Mouse (Mus musculus): Measurements from ENCODE around the gene Tff2. TPM values are rescaled to one million over a fixed set of nuclear protein-coding genes. Genes with fewer than 3 reads are reported as not detected.

Tff2 gene
- not detected in 2 replicates for polyA plus RNA-seq (2014; fragmentation: Nextera tagmentation; extraction: Ambion mirVana)

DNA sequence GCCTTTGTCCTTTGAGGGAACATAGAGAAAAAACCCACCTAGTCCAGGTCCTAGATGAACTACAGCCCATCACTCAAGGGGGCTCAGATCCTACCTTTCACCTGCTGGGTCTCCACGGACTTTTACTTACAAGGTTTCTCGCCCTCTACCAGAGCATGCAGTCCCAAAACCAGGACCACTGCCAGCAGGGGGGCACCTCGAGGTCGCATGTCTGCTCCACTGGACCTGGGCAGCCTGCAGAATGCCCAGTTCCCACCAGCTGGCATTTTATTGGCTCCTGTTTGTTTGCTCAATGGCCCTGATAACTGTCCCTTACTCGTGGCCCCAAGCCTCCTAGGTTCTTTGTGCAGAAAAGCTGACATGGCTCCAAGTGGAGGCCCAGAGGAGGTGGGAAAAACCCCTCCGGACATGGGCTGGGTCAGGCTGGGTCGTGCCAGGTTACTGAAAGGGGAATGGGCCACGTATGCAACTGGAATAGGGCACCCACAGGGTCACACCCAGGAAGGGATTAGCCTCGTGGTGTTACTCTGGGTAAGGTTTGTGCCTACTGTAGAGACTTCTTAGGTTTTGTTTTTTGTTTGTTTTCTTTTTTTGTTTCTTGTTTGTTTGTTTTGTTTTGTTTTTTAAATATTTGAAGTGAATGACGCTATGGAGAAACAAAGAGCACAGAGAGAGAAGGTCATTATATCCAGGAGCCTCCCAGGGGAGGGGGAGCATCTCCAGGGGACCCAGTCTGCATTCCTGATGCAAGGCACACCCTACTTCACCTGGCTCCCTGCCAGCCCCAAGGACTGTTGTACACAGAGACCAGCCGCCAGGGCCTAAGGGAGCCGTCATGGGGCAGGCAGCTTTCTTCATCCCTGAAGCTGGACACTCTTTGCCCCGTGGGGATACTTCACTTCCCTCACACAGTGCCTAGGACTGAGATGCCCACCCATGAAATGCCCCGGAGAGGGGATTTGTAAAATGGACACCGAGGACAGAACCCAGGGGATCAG, at the start of gene Tff2:
TSS of gene Tff2 (minus strand) at position 243 of the 998 bp plus-strand sequence.
- Histone ChIP-seq H3K36me3 (ENCODE audit: control insufficient read depth, insufficient read depth, low read length) (no peaks in the 10 kb centered on the region), H3K9me3 (ENCODE audit: control insufficient read depth, low read length) (peaks cover 3% of the 10 kb centered on the region; the same call in 1 of the 2 replicates), H3K9ac (ENCODE audit: low read length) (no peak within 1 kb of the TSS), H3K4me3 (ENCODE audit: control insufficient read depth in 1 of 2, insufficient read depth in 1 of 2, low read depth in 1 of 2, low read length in 2 of 2) (no peak within 1 kb of the TSS), H3K27ac (replicated peaks in 1 of 2; ENCODE audit: control insufficient read depth in 1 of 2, insufficient read depth in 1 of 2, low read depth in 2 of 2, low read length in 2 of 2) (no peak within 1 kb of the TSS), H3K4me2 (ENCODE audit: low read length) (no peak within 1 kb of the TSS), H3K4me1 (ENCODE audit: control insufficient read depth in 2 of 2, insufficient read depth in 2 of 2, low read length in 2 of 2) (peaks cover 2 to 3% of the 10 kb centered on the region in 2 experiments; a peak in 1 of 4 replicates), H3K27me3 (ENCODE audit: control insufficient read depth, insufficient read depth, low read length) (no peaks in the 10 kb centered on the region)
- WGBS: 61% methylated on average over 15 of the region's 15 CpGs
- no peak for ATAC-seq (ENCODE audit: insufficient number of reproducible peaks, insufficient read depth, low FRiP score, low read depth)

DNA sequence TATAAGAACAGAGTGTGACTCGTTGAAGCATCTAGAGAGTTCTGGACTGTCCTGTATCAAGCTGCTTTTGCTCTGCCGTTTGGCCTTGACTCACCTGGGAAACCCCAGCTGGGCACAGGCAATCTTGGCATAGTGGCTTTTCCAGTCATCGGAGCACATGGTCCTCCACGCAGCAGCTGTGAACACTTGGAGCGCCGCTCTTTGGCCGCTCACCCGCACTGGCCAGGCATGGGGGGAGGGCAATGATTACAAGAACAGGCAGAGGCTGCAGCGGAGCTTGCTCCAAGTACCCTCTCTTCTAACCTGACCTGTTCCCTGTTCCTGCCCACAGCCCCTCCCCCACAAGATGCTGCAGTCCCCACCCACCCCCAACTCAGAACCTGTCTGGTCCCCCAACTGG, 49.3 kb upstream of the Tff2 start:
- H3K9ac ChIP-seq (ENCODE audit: low read length): no peak overlapping the region
- no peak for ATAC-seq (ENCODE audit: insufficient number of reproducible peaks, insufficient read depth, low FRiP score, low read depth)
- no peak overlapping the region for H3K4me3 ChIP-seq (ENCODE audit: control insufficient read depth in 1 of 2, insufficient read depth in 1 of 2, low read depth in 1 of 2, low read length in 2 of 2)
- H3K27ac ChIP-seq (replicated peaks in 1 of 2; ENCODE audit: control insufficient read depth in 1 of 2, insufficient read depth in 1 of 2, low read depth in 2 of 2, low read length in 2 of 2): no peak overlapping the region
- no peaks in the 10 kb centered on the region for H3K9me3 ChIP-seq (ENCODE audit: control insufficient read depth, low read length)
- no peaks in the 10 kb centered on the region for H3K36me3 ChIP-seq (ENCODE audit: control insufficient read depth, insufficient read depth, low read length)
- no peaks in the 10 kb centered on the region for H3K4me1 ChIP-seq (ENCODE audit: control insufficient read depth in 2 of 2, insufficient read depth in 2 of 2, low read length in 2 of 2)
- 83% methylated on average over 9 of the region's 9 CpGs for WGBS
- H3K4me2 ChIP-seq (ENCODE audit: low read length): no peak overlapping the region
- no peaks in the 10 kb centered on the region for H3K27me3 ChIP-seq (ENCODE audit: control insufficient read depth, insufficient read depth, low read length)

DNA sequence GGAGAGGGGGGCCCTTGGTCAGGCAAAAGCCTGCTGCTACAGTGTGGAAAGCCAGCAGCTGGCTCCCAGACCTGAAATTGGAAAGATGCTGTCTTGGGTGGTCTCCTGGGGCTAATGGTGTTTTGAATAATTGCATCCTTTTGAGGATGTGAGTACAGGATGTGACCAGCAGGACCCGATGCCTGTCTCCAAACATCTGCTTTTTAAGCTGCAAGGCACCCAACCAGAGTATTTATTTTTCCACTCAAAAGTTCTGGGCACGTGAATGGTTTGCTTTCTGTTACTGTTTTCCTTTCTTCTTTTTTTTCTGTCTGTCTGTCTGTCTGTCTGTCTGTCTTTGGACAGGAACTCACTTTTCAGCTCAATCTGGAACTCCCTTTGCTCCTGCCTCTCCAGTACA, 48.6 kb upstream of the Tff2 start:
- Histone ChIP-seq H3K4me1 (ENCODE audit: control insufficient read depth in 2 of 2, insufficient read depth in 2 of 2, low read length in 2 of 2) (no peaks in the 10 kb centered on the region), H3K27ac (replicated peaks in 1 of 2; ENCODE audit: control insufficient read depth in 1 of 2, insufficient read depth in 1 of 2, low read depth in 2 of 2, low read length in 2 of 2) (no peak overlapping the region), H3K36me3 (ENCODE audit: control insufficient read depth, insufficient read depth, low read length) (no peaks in the 10 kb centered on the region), H3K4me2 (ENCODE audit: low read length) (no peak overlapping the region), H3K9ac (ENCODE audit: low read length) (no peak overlapping the region), H3K9me3 (ENCODE audit: control insufficient read depth, low read length) (no peaks in the 10 kb centered on the region), H3K27me3 (ENCODE audit: control insufficient read depth, insufficient read depth, low read length) (no peaks in the 10 kb centered on the region), H3K4me3 (ENCODE audit: control insufficient read depth in 1 of 2, insufficient read depth in 1 of 2, low read depth in 1 of 2, low read length in 2 of 2) (no peak overlapping the region)
- ATAC-seq (ENCODE audit: insufficient number of reproducible peaks, insufficient read depth, low FRiP score, low read depth): no peak
- WGBS: 60% methylated on average over 2 of the region's 2 CpGs

DNA sequence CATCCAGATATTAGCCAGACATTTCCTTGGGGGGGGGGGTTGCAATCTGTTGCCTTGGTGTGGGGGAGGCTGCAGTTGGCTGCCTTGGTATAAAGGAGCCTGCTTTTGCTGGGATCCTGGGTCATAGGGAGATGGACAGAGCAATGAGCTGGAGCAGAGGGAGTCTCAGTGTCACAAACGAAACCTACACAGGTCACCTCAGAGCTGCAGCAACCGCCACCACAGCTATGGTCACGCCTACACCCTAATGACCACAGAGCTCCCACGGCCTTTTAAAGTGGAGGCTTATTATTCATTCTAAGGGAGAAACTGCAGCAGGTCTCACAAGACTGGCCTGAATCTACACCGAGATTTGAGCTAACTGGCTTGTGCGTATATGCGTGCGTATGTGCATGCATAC, 47.7 kb upstream of the Tff2 start:
- H3K9ac ChIP-seq (ENCODE audit: low read length): no peak overlapping the region
- H3K9me3 ChIP-seq (ENCODE audit: control insufficient read depth, low read length): 0 out of 2 replicates have a peak, but pooled peaks cover 1% of the 10 kb centered on the region
- no peaks in the 10 kb centered on the region for H3K4me1 ChIP-seq (ENCODE audit: control insufficient read depth in 2 of 2, insufficient read depth in 2 of 2, low read length in 2 of 2)
- no peaks in the 10 kb centered on the region for H3K27me3 ChIP-seq (ENCODE audit: control insufficient read depth, insufficient read depth, low read length)
- no peak overlapping the region for H3K4me2 ChIP-seq (ENCODE audit: low read length)
- no peaks in the 10 kb centered on the region for H3K36me3 ChIP-seq (ENCODE audit: control insufficient read depth, insufficient read depth, low read length)
- 77% methylated on average over 8 of the region's 8 CpGs for WGBS
- H3K27ac ChIP-seq (replicated peaks in 1 of 2; ENCODE audit: control insufficient read depth in 1 of 2, insufficient read depth in 1 of 2, low read depth in 2 of 2, low read length in 2 of 2): no peak overlapping the region
- no peak overlapping the region for H3K4me3 ChIP-seq (ENCODE audit: control insufficient read depth in 1 of 2, insufficient read depth in 1 of 2, low read depth in 1 of 2, low read length in 2 of 2)
- no peak for ATAC-seq (ENCODE audit: insufficient number of reproducible peaks, insufficient read depth, low FRiP score, low read depth)

DNA sequence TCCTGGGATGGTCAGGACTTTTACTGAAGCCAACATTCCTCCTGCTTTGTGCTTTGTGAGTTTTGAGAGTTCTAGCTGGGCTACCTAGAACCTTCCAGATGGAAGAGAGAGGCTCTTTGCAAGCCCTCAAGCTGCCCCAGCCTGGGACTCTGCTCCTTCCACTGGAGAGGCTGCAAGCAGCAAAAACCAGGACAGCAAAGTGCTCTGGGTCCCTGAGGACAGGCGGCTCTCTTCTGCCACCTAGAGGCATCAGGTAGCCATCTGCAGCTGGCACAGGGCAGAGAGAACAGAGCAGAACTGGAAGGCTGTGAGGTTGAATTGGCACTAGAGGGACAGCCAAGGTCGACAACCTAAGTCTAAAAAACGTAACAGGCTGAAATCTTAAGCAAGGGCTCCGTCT, 43.3 kb upstream of the Tff2 start:
- ATAC-seq (ENCODE audit: insufficient number of reproducible peaks, insufficient read depth, low FRiP score, low read depth): no peak
- H3K9me3 ChIP-seq (ENCODE audit: control insufficient read depth, low read length): 0 out of 2 replicates have a peak, but pooled peaks cover 3% of the 10 kb centered on the region
- H3K9ac ChIP-seq (ENCODE audit: low read length): no peak overlapping the region
- H3K4me2 ChIP-seq (ENCODE audit: low read length): no peak overlapping the region
- H3K36me3 ChIP-seq (ENCODE audit: control insufficient read depth, insufficient read depth, low read length): no peaks in the 10 kb centered on the region
- WGBS: 18% methylated on average over 4 of the region's 4 CpGs
- H3K4me1 ChIP-seq (ENCODE audit: control insufficient read depth in 2 of 2, insufficient read depth in 2 of 2, low read length in 2 of 2): no peaks in the 10 kb centered on the region
- H3K4me3 ChIP-seq (ENCODE audit: control insufficient read depth in 1 of 2, insufficient read depth in 1 of 2, low read depth in 1 of 2, low read length in 2 of 2): no peak overlapping the region
- H3K27me3 ChIP-seq (ENCODE audit: control insufficient read depth, insufficient read depth, low read length): no peaks in the 10 kb centered on the region
- no peak overlapping the region for H3K27ac ChIP-seq (replicated peaks in 1 of 2; ENCODE audit: control insufficient read depth in 1 of 2, insufficient read depth in 1 of 2, low read depth in 2 of 2, low read length in 2 of 2)

DNA sequence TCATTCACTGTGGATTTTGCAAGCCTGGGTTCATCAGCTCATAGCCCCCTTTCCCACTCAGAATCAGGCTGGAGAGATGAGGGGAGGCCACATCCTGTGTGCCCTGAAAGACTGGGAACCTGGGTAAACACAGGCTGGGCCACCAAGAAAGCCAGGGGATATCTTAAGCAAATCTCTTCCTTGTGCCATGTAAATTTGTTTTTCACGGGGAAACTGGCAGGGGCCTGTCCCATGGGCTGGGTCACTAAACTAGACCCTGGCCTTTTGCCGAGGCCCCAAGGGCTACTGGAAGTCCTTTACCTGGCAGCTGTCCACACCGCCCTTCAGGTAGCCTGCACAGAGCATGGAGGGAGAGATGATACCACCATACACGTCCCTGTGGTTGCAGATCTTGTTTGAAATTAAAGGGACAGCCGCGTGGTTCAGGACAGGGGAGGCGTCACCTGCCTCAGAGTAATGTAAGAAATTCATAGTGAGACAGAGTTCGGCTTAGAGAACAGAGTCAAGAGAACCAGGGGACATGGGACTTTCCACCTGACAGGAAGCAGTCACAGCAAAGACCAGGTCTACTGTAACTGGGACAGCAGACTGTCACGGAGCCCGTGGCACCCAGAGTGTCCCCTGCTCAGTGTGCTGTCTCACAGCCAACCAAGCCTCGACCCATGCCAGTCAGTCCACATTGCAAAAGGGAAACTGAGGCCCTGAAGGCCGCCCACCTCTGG, 40.3 kb upstream of the Tff2 start:
- no peaks in the 10 kb centered on the region for H3K36me3 ChIP-seq (ENCODE audit: control insufficient read depth, insufficient read depth, low read length)
- no peak overlapping the region for H3K4me3 ChIP-seq (ENCODE audit: control insufficient read depth in 1 of 2, insufficient read depth in 1 of 2, low read depth in 1 of 2, low read length in 2 of 2)
- H3K27me3 ChIP-seq (ENCODE audit: control insufficient read depth, insufficient read depth, low read length): no peaks in the 10 kb centered on the region
- ATAC-seq (ENCODE audit: insufficient number of reproducible peaks, insufficient read depth, low FRiP score, low read depth): no peak
- no peak overlapping the region for H3K27ac ChIP-seq (replicated peaks in 1 of 2; ENCODE audit: control insufficient read depth in 1 of 2, insufficient read depth in 1 of 2, low read depth in 2 of 2, low read length in 2 of 2)
- 0 out of 2 replicates have a peak, but pooled peaks cover 3% of the 10 kb centered on the region for H3K9me3 ChIP-seq (ENCODE audit: control insufficient read depth, low read length)
- H3K4me2 ChIP-seq (ENCODE audit: low read length): no peak overlapping the region
- no peaks in the 10 kb centered on the region for H3K4me1 ChIP-seq (ENCODE audit: control insufficient read depth in 2 of 2, insufficient read depth in 2 of 2, low read length in 2 of 2)
- no peak overlapping the region for H3K9ac ChIP-seq (ENCODE audit: low read length)
- 71% methylated on average over 12 of the region's 12 CpGs for WGBS

DNA sequence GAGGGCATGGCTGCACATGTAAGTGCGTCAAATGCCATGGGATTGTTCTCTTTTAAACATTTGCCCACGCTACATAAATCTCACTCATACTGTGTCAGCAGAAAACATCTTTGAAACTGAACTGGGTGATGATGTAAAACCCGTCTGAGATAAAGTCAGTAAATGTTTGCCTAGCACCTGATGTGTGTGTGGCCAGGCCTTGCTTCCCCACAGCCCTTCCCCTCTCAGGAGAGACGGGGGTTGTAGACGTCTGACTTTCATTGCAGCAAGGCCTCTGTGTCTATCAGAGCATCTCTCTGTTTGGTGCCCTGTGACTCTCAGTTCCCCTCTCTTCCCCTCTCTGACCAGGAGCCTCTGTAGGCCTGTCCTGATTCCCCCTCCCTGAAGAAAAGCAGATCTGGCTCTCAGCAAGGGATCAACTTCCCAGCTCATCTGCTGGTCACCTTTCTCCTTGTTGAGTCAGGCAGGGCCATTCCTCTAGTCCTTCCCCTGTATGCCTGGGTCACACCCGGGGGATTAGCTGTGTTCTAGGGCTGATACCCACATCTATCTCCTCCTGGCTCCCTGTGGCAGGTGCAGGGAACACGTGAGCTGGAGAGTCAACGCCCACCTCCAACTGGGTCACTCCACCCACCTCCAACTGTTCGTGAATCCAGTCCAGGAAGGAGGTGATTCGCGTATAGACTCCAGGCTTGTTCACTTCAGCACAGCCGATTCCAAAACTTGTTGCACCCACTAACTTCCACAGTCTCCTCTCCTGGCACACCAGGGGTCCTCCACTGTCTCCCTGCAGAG, 39.3 kb upstream of the Tff2 start:
- 0 out of 2 replicates have a peak, but pooled peaks cover 3% of the 10 kb centered on the region for H3K9me3 ChIP-seq (ENCODE audit: control insufficient read depth, low read length)
- H3K4me1 ChIP-seq (ENCODE audit: control insufficient read depth in 2 of 2, insufficient read depth in 2 of 2, low read length in 2 of 2): no peaks in the 10 kb centered on the region
- no peaks in the 10 kb centered on the region for H3K36me3 ChIP-seq (ENCODE audit: control insufficient read depth, insufficient read depth, low read length)
- no peaks in the 10 kb centered on the region for H3K27me3 ChIP-seq (ENCODE audit: control insufficient read depth, insufficient read depth, low read length)
- H3K9ac ChIP-seq (ENCODE audit: low read length): no peak overlapping the region
- no peak overlapping the region for H3K27ac ChIP-seq (replicated peaks in 1 of 2; ENCODE audit: control insufficient read depth in 1 of 2, insufficient read depth in 1 of 2, low read depth in 2 of 2, low read length in 2 of 2)
- H3K4me3 ChIP-seq (ENCODE audit: control insufficient read depth in 1 of 2, insufficient read depth in 1 of 2, low read depth in 1 of 2, low read length in 2 of 2): no peak overlapping the region
- no peak overlapping the region for H3K4me2 ChIP-seq (ENCODE audit: low read length)
- no peak for ATAC-seq (ENCODE audit: insufficient number of reproducible peaks, insufficient read depth, low FRiP score, low read depth)
- WGBS: 62% methylated on average over 12 of the region's 12 CpGs
